ENCODE assay signal across 40 mouse cellular contexts in the genomic region with DNA sequence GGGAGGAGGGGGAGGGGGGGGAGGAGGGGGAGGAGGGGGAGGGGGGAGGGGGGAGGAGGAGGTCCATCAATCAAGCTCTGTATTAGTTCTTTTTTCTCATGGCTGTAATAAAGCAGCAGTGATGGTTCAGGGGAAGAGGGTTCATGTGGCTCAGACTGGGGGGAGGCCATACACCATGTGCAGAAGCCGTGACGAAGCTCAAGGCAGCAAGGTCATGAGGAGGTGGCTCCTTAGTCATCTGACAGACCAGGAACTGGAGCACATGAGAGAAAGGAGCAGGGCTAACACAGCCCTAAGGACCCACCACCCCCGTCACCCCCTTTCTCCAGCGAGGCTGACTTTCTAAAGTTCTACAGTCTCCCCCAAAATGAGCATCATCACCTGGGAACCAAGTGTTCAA. TPM values are rescaled to one million over a fixed set of nuclear protein-coding genes. Genes with fewer than 3 reads are reported as not detected.
"Had no signal": no experiment of that assay in that cellular context is flagged by ENCODE, and none has a peak within 500 bp of the region (broad histone marks: within the 10 kb centered on the region; RNA-seq: fewer than 3 reads in every experiment).

No protein-coding gene starts in this region.

- H3K4me3 ChIP-seq: limb, embryonic 10.5 days; limb, embryonic 12.5 days; limb, embryonic 13.5 days; limb, embryonic 15.5 days; liver, embryonic 12.5 days; liver, embryonic 13.5 days; liver, embryonic 15.5 days; lung, embryonic 15.5 days; megakaryocyte, embryonic 14.5 days; midbrain, embryonic 10.5 days; midbrain, embryonic 12.5 days; midbrain, embryonic 13.5 days; midbrain, embryonic 15.5 days; myocyte; neural tube, embryonic 12.5 days; neural tube, embryonic 13.5 days had no signal

- H3K27me3 ChIP-seq: limb, embryonic 12.5 days; limb, embryonic 13.5 days; limb, embryonic 15.5 days; liver, embryonic 13.5 days; liver, embryonic 15.5 days; lung, embryonic 15.5 days; midbrain, embryonic 12.5 days; midbrain, embryonic 13.5 days; midbrain, embryonic 15.5 days; neural tube, embryonic 12.5 days; neural tube, embryonic 13.5 days had no signal

- H3K36me3 ChIP-seq: limb, embryonic 10.5 days; limb, embryonic 12.5 days; limb, embryonic 13.5 days; limb, embryonic 15.5 days; liver, embryonic 12.5 days; liver, embryonic 13.5 days; liver, embryonic 15.5 days; lung, embryonic 15.5 days; midbrain, embryonic 10.5 days; midbrain, embryonic 12.5 days; midbrain, embryonic 13.5 days; midbrain, embryonic 15.5 days; neural tube, embryonic 12.5 days; neural tube, embryonic 13.5 days had no signal

- ATAC-seq: liver, embryonic 12.5 days; liver, postnatal 0 days; lung, postnatal 0 days; midbrain, embryonic 13.5 days; midbrain, embryonic 15.5 days; midbrain, embryonic 16.5 days had no signal

- H3K27ac ChIP-seq: limb, embryonic 10.5 days; limb, embryonic 12.5 days; limb, embryonic 13.5 days; limb, embryonic 15.5 days; liver, embryonic 12.5 days; liver, embryonic 13.5 days; liver, embryonic 14.5 days; liver, embryonic 15.5 days; lung, embryonic 15.5 days; macrophage; midbrain, embryonic 10.5 days; midbrain, embryonic 12.5 days; midbrain, embryonic 13.5 days; midbrain, embryonic 15.5 days; neural tube, embryonic 12.5 days; neural tube, embryonic 13.5 days had no signal

- H3K4me2 ChIP-seq: limb, embryonic 12.5 days; limb, embryonic 13.5 days; limb, embryonic 15.5 days; liver, embryonic 11.5 days; liver, embryonic 12.5 days; liver, embryonic 13.5 days; liver, embryonic 15.5 days; lung, embryonic 14.5 days; lung, embryonic 15.5 days; midbrain, embryonic 11.5 days; midbrain, embryonic 12.5 days; midbrain, embryonic 13.5 days; midbrain, embryonic 15.5 days; neural tube, embryonic 12.5 days; neural tube, embryonic 13.5 days had no signal

- H3K9me3 ChIP-seq: limb, embryonic 10.5 days; liver, embryonic 15.5 days; lung, embryonic 15.5 days; midbrain, embryonic 10.5 days; midbrain, embryonic 12.5 days; midbrain, embryonic 15.5 days; neural tube, embryonic 12.5 days had no signal

- H3K9ac ChIP-seq: limb, embryonic 12.5 days; limb, embryonic 13.5 days; limb, embryonic 15.5 days; liver, embryonic 12.5 days; liver, embryonic 13.5 days; liver, embryonic 14.5 days; liver, embryonic 15.5 days; liver, postnatal 0 days; lung, embryonic 14.5 days; lung, embryonic 15.5 days; midbrain, embryonic 12.5 days; midbrain, embryonic 13.5 days; midbrain, embryonic 15.5 days; neural tube, embryonic 12.5 days; neural tube, embryonic 13.5 days had no signal

- DNase-seq: left cerebral cortex, postnatal 4 days; liver; liver, embryonic 13.5 days; liver, postnatal 0 days; lung, adult 18-20 months; lung, adult 2 months; lung, embryonic 14.5 days; lung, postnatal 10 days; lung, postnatal 14 days; lung, postnatal 36 days; lung, postnatal 4 days; midbrain, embryonic 14.5 days had no signal

- H3K4me1 ChIP-seq: limb, embryonic 13.5 days; limb, embryonic 15.5 days; liver, embryonic 15.5 days; lung, embryonic 15.5 days; midbrain, embryonic 10.5 days; midbrain, embryonic 12.5 days; midbrain, embryonic 13.5 days; midbrain, embryonic 15.5 days had no signal

RNA-seq across cellular contexts. Expression of a gene that starts 22.2 kb away (rescaled TPM):
- total RNA-seq: liver, adult 2 months; megakaryocyte, adult 5-6 weeks; megakaryocyte-erythroid progenitor cell, adult 5-6 weeks; monocyte, adult 5-6 weeks had no signal
- polyA plus RNA-seq: limb, embryonic 10.5 days; limb, embryonic 11.5 days; limb, embryonic 12.5 days; limb, embryonic 13.5 days; limb, embryonic 15.5 days; liver, adult 2 months; liver, embryonic 15.5 days; liver, postnatal 0 days; lung, embryonic 14.5 days; lung, embryonic 15.5 days; lung, embryonic 16.5 days; lung, postnatal 0 days; macrophage; midbrain, embryonic 10.5 days; midbrain, embryonic 11.5 days; midbrain, embryonic 13.5 days; midbrain, embryonic 14.5 days; myocyte; neural tube, embryonic 11.5 days; neural tube, embryonic 12.5 days; neural tube, embryonic 13.5 days had no signal
